Mouse (Mus musculus) embryonic fibroblast, embryonic 13.5 days (primary cell): ENCODE results near the gene Rbp2.

Experiments used
- CTCF ChIP-seq: IDR thresholded peaks from 2 replicates; pipeline ENCODE4 v1.5.1; 2011; ENCODE audit warnings: mild to moderate bottlenecking, control low read depth, low read length, moderate library complexity, borderline replicate concordance; ENCODE audit not compliant: insufficient read depth
- POLR2A ChIP-seq: IDR thresholded peaks from 2 replicates; pipeline ENCODE4 v1.6.1; 2011; ENCODE audit warnings: low read depth, mild to moderate bottlenecking, control low read depth, low read length, moderate library complexity

DNA sequence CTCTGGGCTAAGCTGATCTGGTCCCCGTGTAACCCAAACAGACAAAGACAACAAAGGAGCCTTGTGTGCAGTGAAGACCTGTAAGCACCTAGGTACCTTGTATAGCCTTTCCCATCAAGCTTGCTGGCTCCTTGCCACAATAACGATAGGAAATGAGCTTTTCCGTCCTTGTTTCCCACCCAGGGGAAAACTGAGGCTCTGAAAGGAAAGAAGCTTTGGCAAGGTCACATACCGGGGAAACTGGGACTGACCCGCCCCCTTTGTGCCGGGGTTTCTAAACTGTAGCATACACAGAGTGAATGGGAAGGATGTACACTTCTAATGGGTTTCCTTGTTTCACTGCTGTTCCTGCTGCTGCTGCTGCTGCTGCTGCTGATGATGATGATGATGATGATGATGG lies 12.1 kb downstream of the Rbp2 start:
- TF ChIP-seq CTCF = no peak
- TF ChIP-seq POLR2A = no peak
